Mouse (Mus musculus) spleen, adult 2 months (tissue): ENCODE results near the gene Ndufs2.

Source experiments
- CTCF ChIP-seq: fragments of 200-500 bp; IDR thresholded peaks from 2 replicates; pipeline ENCODE4 v1.5.1; 2011; ENCODE audit warnings: mild to moderate bottlenecking, inconsistent platforms; ENCODE audit not compliant: insufficient read depth, insufficient read length, insufficient replicate concordance; ENCODE audit errors: extremely low read depth
- POLR2A ChIP-seq: fragments of 200-500 bp; IDR thresholded peaks from 2 replicates; pipeline ENCODE4 v1.6.1; 2011; ENCODE audit warnings: low read depth, low read length, inconsistent platforms

GRCm38 (mm10) chr1:171224857-171225256 lies 26.3 kb downstream of the Ndufs2 start, which contains the start of gene Apoa2:
- no peak for TF ChIP-seq CTCF
- no peak for TF ChIP-seq POLR2A
